Mouse (Mus musculus): Measurements from ENCODE around the gene Gm20503.

The Gm20503 gene

GRCm38 (mm10) chr4:59007974-59008373, 5.0 kb downstream of the Gm20503 start:
- no peak for DNase-seq (ENCODE audit: low spot score)

GRCm38 (mm10) chr4:59009186-59009585, 6.2 kb downstream of the Gm20503 start:
- DNase-seq (ENCODE audit: low spot score): no peak

GRCm38 (mm10) chr4:59009696-59010095, 6.7 kb downstream of the Gm20503 start:
- DNase-seq (ENCODE audit: low spot score): no peak

- DNase-seq (ENCODE audit: low spot score): no peak
These were observed 8.4 kb downstream of the Gm20503 start for GRCm38 (mm10) chr4:59011446-59011845.

GRCm38 (mm10) chr4:59015181-59015580, 12.2 kb downstream of the Gm20503 start:
- DNase-seq (ENCODE audit: low spot score): no peak

- DNase-seq (ENCODE audit: low spot score): no peak
These were observed 13.9 kb downstream of the Gm20503 start for GRCm38 (mm10) chr4:59016922-59017321.

GRCm38 (mm10) chr4:59034325-59034917, 31.4 kb downstream of the Gm20503 start:
- DNase-seq (ENCODE audit: low spot score): no peak

- DNase-seq (ENCODE audit: low spot score): peak; percentile 54
These were observed 32.1 kb downstream of the Gm20503 start, which contains the start of gene Gng10 for GRCm38 (mm10) chr4:59034918-59035785. Gene Gng10, plus strand, starts transcription at chr4:59035088.

- DNase-seq (ENCODE audit: low spot score): no peak
These were observed 32.9 kb downstream of the Gm20503 start for GRCm38 (mm10) chr4:59035786-59036350.

GRCm38 (mm10) chr4:59036490-59037127, 33.6 kb downstream of the Gm20503 start:
- peak; percentile 74 for DNase-seq (ENCODE audit: low spot score)

GRCm38 (mm10) chr4:59037525-59037924, 34.5 kb downstream of the Gm20503 start:
- DNase-seq (ENCODE audit: low spot score): no peak

- DNase-seq (ENCODE audit: low spot score): no peak
These were observed 37.6 kb downstream of the Gm20503 start for GRCm38 (mm10) chr4:59040397-59041287.

- no peak for DNase-seq (ENCODE audit: low spot score)
These were observed 40.1 kb downstream of the Gm20503 start for GRCm38 (mm10) chr4:59043074-59043473.

GRCm38 (mm10) chr4:59043891-59044290, 40.9 kb downstream of the Gm20503 start:
- no peak for DNase-seq (ENCODE audit: low spot score)

- no peak for DNase-seq (ENCODE audit: low spot score)
These were observed 44.2 kb downstream of the Gm20503 start for GRCm38 (mm10) chr4:59047222-59047621.

- no peak for DNase-seq (ENCODE audit: low spot score)
These were observed 48.1 kb downstream of the Gm20503 start for GRCm38 (mm10) chr4:59051081-59051480.

GRCm38 (mm10) chr4:59057929-59058328, 54.9 kb downstream of the Gm20503 start:
- DNase-seq (ENCODE audit: low spot score): no peak

- DNase-seq (ENCODE audit: low spot score): no peak
These were observed 59.5 kb downstream of the Gm20503 start for GRCm38 (mm10) chr4:59062526-59062925.

- no peak for DNase-seq (ENCODE audit: low spot score)
These were observed 66.3 kb downstream of the Gm20503 start for GRCm38 (mm10) chr4:59069276-59069675.

GRCm38 (mm10) chr4:59083430-59083829, 80.4 kb downstream of the Gm20503 start:
- DNase-seq (ENCODE audit: low spot score): no peak

GRCm38 (mm10) chr4:59089391-59089790, 86.4 kb downstream of the Gm20503 start:
- no peak for DNase-seq (ENCODE audit: low spot score)
